Mouse (Mus musculus) C2C12 (cell line): ENCODE measurements around the gene Pole2.

ENCODE experiments used
- CEBPB ChIP-seq: IDR thresholded peaks from one replicate; pipeline ENCODE4 v1.6.1; 2011; ENCODE audit warnings: low read depth, mild to moderate bottlenecking, control low read depth, moderate library complexity
- CTCF ChIP-seq: IDR thresholded peaks from one replicate; pipeline ENCODE4 v1.5.1; 2011; ENCODE audit not compliant: control insufficient read depth, insufficient read depth, insufficient read length
- FOSL1 ChIP-seq: IDR thresholded peaks from one replicate; pipeline ENCODE4 v1.8.0; 2011; ENCODE audit warnings: mild to moderate bottlenecking, low read length; ENCODE audit not compliant: poor library complexity, insufficient read depth, severe bottlenecking
- MAX ChIP-seq: IDR thresholded peaks from one replicate; pipeline ENCODE4 v1.6.1; 2011; ENCODE audit warnings: mild to moderate bottlenecking, control low read depth
- MYOD1 ChIP-seq: IDR thresholded peaks from one replicate; pipeline ENCODE4 v1.6.1; 2011; ENCODE audit warnings: low read depth; ENCODE audit not compliant: control insufficient read depth, insufficient read length
- MYOG ChIP-seq: IDR thresholded peaks from one replicate; pipeline ENCODE4 v1.6.1; 2011; ENCODE audit not compliant: control insufficient read depth, insufficient read length; ENCODE audit errors: extremely low read depth
- USF1 ChIP-seq: IDR thresholded peaks from one replicate; pipeline ENCODE4 v1.6.1; 2011; ENCODE audit warnings: low read depth, mild to moderate bottlenecking, control low read depth, moderate library complexity

DNA sequence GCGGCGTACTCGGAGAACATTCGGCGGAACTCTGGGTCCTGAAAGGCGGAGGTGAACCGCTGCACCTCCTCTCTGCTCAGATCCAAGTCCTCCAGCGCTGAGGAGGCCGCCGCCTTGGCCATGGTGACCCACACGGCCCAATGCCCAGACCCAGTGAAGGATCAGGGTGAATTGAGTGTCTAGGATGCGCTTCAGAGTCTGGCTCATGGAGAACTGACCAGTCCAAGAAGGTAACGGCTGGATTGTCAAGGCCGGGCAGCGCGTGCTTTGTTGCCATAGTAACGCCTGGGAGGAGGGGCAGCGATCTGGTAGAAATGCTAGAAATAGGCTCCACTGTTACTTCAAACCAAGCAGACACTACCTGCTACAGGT lies 29.8 kb downstream of the Pole2 start, which contains the start of gene Dnaaf2:
- TF ChIP-seq CEBPB (no peak), CTCF (no peak), MAX (no peak), FOSL1 (no peak), MYOG (no peak), USF1 (no peak), MYOD1 (no peak)
